Mouse (Mus musculus) adrenal gland, adult (tissue): ENCODE data around the gene Ror1.

Source experiments
- DNase-seq, 2 experiments: peaks; one replicate each; pipeline ENCODE4 v3.0.0; 2022 to 2023; ENCODE audit warnings: low spot score in 1 of 2; ENCODE audit not compliant: inconsistent age in 2 of 2

Gene Ror1

DNA sequence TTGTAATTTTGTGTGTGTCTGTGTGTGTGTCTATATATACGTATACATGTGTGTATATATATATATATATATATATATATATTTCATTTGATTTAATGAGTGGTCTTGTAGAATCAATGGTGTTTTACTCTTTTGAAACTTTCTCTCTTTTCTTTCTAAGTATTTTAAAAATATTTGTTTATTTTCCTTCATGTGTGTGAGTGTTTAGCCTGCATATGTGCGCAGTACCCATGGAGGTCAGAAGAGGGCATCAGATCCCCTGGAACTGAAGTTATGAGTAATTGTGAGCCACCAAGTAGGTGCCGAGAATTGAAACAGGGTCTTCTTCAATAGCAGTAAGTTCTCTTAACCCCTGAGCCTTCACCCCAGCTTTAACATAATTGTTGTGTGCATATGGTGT lies 20.8 kb downstream of the Ror1 start:
- DNase-seq, result no peak

DNA sequence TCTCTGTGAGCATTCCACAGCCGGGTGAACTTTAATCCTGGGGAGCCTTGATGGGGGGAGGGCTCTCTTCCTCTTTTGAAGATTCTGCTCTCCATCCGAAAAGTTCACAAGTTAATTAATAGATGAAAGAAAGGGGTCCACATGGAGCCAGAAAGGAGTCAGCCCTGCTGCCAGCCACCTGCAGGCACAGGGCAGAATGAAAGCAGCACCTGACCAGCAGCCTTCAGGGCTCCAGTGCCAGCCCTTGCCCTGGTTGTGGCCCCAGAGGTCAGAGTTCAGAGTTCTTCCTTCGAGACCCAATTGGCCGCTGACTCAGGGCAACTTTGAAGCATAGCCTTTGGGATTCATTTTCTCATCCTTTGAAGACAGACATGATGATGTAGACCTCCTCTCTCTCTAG lies 23.1 kb downstream of the Ror1 start:
- DNase-seq, result no peak

DNA sequence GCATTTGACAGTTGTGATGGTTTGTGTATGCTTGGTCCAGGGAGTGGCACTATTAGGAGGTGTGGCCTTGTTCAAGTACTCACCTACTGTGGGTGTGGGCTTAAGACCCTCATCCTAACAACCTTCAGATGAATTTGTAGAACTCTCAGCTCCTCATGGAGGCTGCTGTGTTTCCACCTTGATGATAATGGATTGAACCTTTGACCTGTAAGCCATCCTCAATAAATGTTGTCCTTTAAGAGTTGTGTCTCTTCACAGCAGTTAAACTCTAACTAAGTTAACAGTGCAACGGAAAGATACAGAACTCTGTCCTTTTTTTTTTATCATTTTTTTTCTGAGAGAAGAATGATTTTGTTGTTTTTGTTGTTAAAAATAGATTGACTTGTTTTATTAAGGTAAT lies 23.8 kb downstream of the Ror1 start:
- DNase-seq, result no peak

DNA sequence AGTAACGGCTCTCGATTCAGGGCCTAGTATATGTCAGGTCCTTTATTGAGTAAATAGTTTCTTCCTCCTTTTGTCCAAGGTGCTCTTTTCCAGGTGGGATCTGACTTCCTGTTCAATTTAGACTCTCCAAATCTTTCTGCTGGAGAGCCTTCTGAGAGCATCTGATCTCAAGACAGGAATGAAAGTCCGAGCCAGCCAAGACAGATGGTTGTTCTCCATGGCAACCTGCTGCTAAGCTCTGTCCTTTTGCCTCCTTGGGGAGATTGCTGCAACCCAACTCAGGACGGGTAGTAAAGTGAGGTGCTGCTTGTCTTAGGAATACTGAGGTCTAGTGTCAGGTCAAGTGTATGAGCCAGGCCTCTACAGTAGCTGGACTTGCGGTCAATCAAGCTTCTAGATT lies 25.0 kb downstream of the Ror1 start:
- DNase-seq, result no peak

DNA sequence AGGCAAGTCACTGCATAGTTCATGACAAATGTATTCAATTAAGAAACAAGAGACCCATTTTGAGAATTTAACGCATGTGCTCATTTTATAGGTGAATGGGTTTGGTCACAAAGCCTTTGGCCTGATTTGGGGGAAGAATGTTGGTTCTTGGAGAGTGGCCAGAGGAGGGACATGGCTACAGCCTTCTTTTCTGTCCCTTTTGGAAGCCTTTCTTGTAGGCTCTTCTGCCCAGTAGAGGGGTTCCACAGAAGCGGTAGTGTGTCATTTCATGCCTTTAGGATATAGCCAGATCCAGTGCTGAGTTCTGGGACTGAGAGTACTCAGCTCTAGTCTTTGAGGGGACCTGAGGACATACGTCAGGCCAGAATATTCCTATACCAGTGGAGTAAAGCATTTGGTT lies 26.8 kb downstream of the Ror1 start:
- no peak for DNase-seq

DNA sequence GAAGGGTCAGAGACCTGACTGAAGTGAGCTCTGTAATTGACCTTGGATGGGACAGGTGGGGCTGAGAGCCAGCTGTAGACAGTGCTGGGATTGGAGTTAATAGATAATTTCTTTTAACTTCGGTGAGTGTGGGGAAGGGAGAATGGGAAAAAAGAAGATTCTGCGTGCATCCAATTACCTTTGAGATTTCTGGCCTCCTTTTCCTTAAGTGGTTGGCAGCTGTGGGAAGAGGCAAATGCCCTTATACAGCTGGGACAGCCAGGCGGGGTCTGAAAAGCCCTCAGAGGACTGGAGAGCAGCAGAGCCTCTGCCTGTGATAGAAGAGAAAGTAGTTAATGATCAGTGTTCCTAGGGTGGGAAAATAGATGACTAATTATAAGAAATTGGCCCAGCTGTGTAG lies 27.9 kb downstream of the Ror1 start:
- no peak for DNase-seq

DNA sequence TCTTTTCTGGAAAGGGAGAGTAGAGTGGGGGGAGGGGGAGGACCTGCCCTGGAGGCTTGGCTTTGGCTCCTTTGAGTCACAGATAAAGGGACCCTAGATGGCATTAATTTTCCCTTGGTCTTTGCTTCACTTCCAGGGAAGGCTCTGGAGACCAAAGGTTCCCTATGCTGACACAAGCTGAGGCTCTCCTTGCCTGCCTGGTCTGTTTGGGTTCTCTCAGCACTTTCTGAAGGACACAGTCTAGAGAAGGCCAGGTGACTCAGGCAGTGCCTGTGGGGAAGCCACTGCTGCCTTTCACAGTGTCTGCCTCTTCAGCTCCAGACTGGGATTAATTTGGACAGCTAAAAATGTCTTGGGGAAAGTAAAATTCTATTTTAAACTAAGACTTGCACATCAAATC lies 28.5 kb downstream of the Ror1 start:
- peak; percentile 73 to 85 for DNase-seq

DNA sequence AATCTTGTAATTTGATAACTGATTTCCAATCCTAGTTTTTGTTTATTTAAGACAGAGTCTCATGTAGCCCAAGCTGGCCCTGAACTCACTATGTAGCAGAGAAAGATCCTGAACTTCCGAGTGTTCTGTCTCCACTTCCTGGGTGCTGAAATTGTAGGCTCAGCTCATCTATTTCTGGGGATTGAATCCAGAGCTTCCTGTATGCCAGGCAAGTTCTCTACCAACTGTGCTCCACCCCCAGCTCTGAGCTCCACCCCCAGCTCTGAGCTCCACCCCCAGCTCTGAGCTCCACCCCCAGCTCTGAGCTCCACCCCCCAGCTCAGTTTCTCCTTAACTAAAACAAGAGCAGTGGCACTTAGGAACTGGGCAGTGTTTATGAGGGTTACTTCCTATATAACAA lies 29.3 kb downstream of the Ror1 start:
- DNase-seq, result no peak

DNA sequence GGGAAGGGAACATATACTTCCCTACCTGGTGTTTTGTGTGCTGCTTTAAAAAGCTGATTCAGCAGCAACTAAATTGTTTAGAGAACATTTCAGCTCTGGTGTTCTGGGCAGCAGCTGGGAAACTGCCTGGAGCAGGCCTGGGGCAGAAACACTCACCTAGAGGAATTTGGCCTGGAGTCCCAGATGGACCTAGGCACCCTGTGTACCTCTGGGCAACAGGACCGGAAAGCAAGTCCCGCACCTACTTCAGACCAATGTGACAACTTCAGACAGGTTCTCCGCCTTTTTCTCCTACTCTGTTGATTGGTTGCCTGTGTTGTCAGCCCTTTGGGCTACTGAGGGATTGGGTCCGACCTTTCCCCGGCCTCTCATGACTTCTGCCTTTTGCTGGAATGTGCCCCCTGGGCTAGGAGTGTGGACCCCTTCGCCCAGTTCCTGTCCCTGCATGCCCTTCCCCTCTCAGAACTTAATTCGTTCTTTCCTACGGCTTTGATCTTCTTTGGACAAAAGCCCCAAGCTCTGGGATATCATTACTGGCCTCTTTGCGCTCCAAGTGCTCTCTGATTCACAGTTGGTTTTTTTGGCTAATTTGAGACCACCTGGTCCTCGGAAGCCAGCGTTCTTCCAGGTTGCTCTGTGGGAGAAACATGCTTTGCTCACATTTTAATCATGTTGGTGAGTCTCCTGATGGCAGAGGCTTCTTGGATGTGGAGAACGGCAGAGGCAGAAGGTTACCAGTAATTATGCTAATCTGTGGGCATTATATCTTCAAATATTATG lies 31.1 kb downstream of the Ror1 start:
- DNase-seq, result no peak

DNA sequence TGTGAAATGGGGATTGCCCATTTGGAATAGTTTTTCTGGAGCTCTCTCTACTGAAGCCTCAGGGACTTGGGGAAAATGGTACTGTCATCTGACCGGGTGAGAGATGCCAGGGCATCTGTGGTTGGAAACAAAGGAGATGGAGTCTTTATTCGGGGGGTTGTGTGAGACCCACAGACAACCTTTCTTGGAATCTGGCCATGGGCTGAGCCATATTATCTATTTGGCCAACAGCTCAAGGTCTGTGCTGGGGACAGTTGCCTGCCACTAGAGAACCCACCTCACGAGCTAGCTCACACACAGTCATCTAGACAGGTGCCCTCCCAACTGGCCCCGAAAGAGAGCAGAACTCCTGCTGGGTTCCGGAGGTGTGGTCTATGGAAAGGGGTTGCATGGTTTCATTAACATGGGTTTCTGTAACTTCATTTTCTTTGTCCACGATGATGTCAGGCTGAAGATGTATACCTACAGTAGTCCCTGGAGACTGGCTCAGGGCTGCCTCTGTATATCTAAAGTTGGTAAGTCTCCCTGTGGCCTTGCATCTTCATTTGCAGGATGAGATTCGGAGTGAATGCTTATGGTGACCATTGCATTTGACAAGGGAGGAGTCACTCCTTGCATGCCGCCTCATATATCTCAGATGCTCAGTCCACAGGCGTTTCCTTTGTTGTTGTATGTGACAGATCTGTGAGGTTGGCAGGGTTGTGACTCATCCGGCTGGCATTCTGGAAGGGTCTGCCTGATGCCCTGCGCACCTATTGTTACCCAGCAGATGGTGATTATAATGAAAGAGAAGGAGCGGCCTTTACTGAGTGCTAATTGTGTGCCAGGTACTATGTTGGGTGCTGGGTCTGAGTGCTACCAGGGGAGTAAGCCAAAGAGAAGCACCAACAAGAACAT lies 32.7 kb downstream of the Ror1 start:
- DNase-seq, result no peak

DNA sequence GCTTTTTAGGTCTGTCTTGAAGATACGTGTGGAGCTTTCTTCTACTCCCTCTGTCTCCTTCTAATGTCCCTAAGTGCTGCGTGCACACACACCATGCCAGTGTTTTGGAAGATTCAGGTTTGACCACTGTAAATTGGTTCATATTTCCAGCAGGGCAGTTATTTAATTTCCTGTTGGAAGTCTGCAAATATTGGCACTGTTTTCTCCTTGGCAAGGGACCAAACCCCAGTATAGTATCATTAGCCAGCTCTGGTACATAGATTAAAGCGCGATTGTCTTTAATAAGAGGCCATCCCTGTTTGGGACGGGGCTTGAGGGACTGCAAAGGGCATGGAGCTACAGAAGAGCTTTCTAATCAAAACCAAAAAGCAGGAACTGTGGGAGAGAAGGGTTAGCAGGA lies 33.6 kb downstream of the Ror1 start:
- DNase-seq, result peak in 1 of 2 experiments; percentile 42

DNA sequence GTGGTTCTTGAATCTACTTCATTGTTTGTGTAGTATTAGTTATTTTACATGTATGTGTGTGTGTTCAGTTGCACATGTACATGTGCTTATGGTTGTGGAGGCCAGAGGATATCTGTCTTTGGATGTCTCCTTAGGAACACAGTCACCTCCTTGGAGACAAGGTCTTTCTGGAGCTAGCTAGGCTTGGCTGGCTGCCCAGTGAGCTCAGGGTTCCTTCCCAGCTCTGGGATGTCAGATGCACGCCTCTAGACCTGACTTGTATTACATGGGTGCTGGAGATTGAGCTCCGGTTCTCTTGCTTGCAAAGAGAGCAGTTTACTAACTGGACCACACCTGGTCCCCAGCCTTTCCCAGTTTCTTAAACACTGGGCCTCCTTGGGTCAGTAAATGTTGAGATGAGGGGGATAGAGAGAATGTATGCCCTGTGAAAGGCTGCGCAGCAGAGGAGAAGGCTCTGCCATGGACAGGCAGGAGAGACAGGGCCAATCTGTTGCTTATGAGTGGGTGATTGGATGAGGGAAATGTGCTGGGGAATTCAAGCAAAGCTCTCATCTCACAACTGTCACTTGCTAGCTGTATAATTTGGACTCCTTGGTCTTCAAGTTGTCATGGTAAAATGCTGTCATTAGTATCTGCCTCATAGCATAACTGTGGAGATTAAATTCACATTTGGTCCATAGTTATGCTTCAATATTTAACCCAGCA lies 35.3 kb downstream of the Ror1 start:
- DNase-seq, result peak in 1 of 2 experiments; percentile 55

DNA sequence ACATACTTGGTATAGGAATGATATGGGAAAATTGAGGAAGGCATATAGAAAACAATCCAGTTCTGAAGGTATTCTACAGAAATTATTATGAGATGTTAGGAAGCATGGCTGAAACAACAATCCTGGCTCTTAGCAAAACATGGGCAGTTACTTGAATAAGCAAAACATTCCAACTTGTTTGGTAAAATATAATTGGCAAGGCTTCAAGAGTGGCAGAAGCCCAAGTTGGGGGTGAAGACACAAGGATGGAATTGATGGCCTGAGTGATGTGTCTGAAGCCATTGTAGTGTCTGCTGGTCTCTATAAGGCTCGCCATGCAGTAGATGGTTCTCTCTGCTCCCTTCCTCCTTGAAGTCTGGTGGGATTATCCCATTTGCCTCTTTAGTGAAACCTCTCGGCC lies 35.9 kb downstream of the Ror1 start:
- no peak for DNase-seq

DNA sequence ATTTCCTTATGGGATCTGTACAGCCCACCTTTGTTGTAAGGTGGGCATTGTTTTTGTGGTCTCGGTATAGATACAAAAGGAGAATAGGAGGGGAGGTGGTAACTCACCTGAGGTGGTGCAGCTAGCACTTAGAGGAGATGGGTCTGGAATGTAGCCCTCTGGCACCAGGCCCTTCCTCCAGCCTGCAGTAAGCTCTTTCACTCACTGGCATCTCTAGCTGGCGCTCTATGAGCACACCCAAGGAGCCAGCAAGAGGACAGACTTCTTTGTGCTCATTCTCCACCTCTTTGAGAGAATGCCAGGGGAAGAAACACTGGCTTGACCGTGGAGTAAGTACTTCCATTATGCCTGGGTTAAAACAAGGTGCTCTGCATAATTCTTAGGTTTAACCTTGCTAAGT lies 36.7 kb downstream of the Ror1 start:
- DNase-seq, result no peak

DNA sequence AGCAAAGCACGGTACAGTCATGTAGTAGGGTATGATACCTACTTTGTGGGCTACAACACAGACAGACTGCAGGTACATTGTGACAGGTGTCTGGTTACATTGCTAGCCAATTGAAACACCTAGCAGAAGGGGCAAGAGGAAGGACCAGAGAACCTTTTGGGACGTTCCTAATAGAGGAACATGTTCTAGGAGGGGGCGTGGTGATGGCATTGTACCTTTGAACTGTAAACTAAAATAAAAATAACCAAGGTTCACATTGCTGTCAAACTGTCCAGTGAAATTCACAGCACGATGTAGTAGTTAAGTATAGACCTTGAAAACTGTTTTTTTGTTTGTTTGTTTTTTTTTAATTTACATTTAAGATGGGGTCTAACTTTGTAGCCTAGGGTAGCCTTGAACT lies 40.5 kb downstream of the Ror1 start:
- DNase-seq, result no peak

DNA sequence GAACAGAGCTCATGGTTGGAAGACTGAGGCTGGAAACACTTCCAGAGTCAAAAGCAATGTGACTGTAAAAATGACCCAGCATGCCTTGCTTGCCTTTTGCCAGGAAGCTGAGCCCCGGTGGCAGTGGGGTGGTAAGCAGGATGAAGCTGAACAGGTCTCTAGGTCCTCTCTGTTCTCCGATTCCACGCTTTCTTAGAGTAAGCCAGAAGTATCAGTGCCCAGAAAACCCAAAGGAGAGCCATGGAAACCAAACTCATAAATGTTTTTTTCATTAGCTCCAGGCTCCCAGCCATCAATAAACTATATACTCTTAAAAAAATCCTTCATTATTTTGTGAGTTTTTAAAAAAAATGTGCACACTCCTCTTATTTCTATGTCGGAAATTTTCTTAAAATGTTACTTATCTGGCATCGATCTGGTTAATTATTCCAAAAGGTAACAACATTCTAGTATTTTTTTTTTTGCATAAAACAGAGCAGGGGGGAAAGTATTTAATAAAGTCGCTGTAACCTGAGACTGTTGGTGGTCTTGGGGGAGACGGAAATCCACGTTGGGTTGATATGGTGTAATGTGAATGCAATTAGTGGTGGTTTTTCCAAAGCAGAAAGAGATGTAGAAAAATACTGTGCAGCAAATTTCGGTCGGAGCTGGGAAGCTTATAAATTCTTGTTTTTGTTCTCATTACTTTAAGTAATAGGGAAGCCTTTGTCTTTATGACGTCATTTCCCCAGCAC lies 41.7 kb downstream of the Ror1 start:
- no peak for DNase-seq

DNA sequence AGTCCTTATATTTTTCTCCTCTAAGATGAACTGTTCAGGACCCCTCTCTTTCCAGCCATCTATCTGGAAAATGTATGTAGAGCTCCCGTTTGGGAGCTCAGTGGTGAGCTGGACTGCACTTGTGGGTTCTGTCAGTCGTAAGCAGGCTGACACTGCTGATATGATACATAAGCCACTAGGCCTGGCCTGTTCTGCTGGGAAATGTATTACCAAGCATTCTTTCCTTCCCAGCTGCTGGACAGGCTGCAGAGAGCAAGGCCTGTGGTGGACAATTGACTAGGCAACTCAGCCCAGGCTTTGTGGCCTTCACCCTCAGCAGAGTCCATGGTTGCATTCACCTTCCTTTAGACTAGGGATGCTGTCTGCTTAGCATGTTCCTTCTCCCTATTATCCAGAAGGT lies 46.0 kb downstream of the Ror1 start:
- no peak for DNase-seq

DNA sequence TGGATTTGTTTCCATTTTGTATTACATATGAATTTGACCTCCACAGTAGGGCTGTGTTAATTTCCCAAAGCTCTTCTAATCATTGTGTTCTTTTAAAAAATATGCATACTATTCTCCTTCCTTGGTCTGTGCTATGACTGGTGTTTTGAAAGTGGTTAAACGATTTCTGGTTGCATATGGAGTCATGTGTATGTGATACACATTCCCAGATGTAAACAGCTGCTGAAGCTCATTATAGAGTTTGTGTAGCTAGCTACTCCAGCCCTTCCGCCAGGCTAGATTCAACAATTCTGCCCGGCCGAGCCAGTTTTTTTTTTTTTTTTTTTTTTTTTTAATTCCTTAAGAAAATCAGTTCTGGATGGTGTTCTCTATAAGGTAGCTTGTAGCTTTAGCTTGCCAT lies 49.2 kb downstream of the Ror1 start:
- no peak for DNase-seq

DNA sequence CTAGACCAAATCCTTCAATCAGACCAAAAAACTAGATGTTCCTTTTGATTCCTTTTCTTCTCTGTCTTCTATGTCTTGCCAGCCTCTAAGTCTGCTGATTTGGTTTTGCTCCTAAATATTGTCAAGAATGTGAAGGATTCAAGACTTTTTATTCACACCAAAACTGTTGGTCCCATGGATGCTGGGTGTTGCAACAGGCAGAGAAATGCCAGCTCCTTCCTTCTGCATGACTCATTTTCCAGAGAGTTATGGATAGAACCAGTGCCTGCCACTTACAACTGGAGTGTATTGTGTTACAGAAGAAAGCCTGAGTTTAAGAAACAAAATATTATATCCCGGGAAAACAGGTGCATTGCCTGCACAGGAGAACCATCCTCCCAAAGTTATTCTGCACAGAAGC lies 55.2 kb downstream of the Ror1 start:
- peak in 1 of 2 experiments; percentile 41 for DNase-seq

DNA sequence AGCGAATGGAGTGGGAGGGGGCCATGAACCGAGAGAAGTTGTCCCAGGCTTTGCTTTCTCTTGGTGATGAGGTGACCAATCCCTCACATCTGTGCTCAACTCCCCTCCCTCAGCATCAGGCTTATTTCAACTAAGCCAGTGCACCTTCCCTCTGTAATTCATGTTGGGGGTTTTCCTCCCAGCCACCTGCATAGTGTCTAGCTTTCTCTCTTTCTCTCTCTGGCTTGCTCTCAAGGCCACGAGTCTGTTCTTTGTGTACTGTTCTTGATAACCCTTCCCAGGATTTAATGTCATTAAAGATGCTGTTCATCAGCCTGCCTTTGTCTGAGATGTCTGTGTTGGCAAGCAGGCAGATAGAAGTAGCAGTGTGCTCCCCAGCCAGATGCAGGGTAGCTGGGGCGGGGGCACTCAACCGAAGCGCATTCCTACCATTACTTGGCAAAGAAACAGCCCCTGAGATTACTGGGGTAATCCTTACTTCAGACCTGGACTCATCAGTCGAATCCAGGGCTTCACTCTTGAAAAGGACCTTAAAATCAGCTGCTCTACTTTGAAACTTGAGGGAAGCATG lies 59.1 kb downstream of the Ror1 start:
- DNase-seq, result no peak

DNA sequence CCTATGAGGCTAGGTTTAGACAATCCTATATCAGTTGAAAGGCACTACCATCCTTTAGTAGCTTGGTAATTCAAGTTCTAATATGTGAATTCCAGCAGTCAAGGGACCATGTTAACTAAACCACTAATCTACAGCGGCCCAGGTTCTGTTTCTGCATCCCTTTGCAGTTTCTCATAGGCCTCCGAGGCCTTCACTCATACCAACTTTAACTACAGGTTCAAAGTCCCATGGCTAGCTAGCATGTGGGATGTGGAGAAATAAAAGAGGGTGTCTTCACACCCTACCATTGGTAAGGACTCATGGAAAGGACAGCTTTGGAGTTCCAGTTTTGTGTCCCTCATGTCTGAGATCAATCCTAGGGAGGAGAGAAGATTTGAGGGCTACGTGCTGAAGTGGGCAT lies 60.1 kb downstream of the Ror1 start:
- DNase-seq, result no peak
